Mouse (Mus musculus) thymus, adult 2 months (tissue): ENCODE results near the gene Isoc2a. TPM values are rescaled to one million over a fixed set of nuclear protein-coding genes. Genes with fewer than 3 reads are reported as not detected.
"Not testable (repeated sequence)": the region's sequence is repeated elsewhere in the genome, so short reads cannot be mapped to it uniquely, and the experiment has no call there.

Source experiments
- DNase-seq: peaks from one replicate; pipeline ENCODE4 v3.0.0; 2021
- H3K27ac ChIP-seq: fragments of 200-500 bp; 2 replicates; pipeline ENCODE4 v1.5.1; 2012; ENCODE audit warnings: low read length, control low read depth; ENCODE audit not compliant: control insufficient read depth, insufficient read depth
- H3K27me3 ChIP-seq: fragments of 200-500 bp; 2 replicates; pipeline ENCODE4 v1.6.1; 2012; ENCODE audit warnings: mild to moderate bottlenecking, low read length, moderate library complexity, mixed read lengths; ENCODE audit not compliant: control insufficient read depth, insufficient read depth
- H3K36me3 ChIP-seq: fragments of 200-500 bp; 2 replicates; pipeline ENCODE4 v1.6.1; 2012; ENCODE audit warnings: mild to moderate bottlenecking, low read length, moderate library complexity; ENCODE audit not compliant: control insufficient read depth, insufficient read depth
- H3K4me1 ChIP-seq: fragments of 200-500 bp; replicated peaks from 2 replicates; pipeline ENCODE4 v1.6.1; 2012; ENCODE audit warnings: low read length; ENCODE audit not compliant: control insufficient read depth, insufficient read depth
- H3K4me3 ChIP-seq: fragments of 200-500 bp; 2 replicates; pipeline ENCODE4 v1.5.1; 2012; ENCODE audit warnings: mild to moderate bottlenecking, low read length, control low read depth, moderate library complexity; ENCODE audit not compliant: control insufficient read depth, insufficient read depth
- CTCF ChIP-seq: fragments of 200-500 bp; IDR thresholded peaks from 2 replicates; pipeline ENCODE4 v1.5.1; 2012; ENCODE audit warnings: mild to moderate bottlenecking, control low read depth, low read length, moderate library complexity, borderline replicate concordance; ENCODE audit not compliant: control insufficient read depth, poor library complexity, insufficient read depth; ENCODE audit errors: extremely low read depth
- POLR2A ChIP-seq: fragments of 200-500 bp; IDR thresholded peaks from 2 replicates; pipeline ENCODE4 v1.6.1; 2012; ENCODE audit warnings: mild to moderate bottlenecking, low read length, control low read depth, moderate library complexity; ENCODE audit not compliant: control insufficient read depth, poor library complexity, insufficient read depth; ENCODE audit errors: extremely low read depth
- WGBS: fragments of 180-500 bp; shearing (Covaris S2); methylation state at CpG from one replicate; pipeline ENCODE4 v1.1.7; 2018; 5-methylcytosine and 5-hydroxymethylcytosine counted together
- polyA plus RNA-seq: library from polyadenylated mRNA; depleted of rRNA; stranded (reverse); fragments of >200 nt; gene quantifications from 2 replicates; pipeline ENCODE4 v1.2.3, GENCODE M21; 2012

Gene Isoc2a
- polyA plus RNA-seq, 1 experiment: 20.5 TPM

DNA sequence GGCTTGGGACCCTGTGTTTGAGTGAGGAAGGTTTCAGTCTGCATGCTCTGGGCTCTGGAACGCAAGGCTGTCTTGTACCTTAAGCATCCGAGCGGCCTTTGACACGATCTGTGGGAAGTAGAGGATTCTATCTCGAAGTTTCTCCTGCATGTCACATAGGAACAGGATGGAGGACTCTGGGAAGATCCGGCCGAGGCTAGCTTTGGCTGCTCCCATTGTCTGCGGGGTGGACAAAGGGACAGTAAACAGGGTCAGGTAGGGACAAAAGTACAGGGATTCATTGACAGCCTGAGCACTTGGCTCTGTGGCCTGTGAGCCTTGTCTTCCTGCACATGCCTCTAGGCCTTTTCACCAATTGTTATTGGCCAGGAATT is 25.7 kb upstream of the Isoc2a start:
- no peaks in the 10 kb centered on the region for H3K27me3 ChIP-seq
- no peak overlapping the region for H3K27ac ChIP-seq
- no peaks in the 10 kb centered on the region for H3K4me1 ChIP-seq
- no peaks in the 10 kb centered on the region for H3K36me3 ChIP-seq
- TF ChIP-seq POLR2A (no peak), CTCF (no peak)
- DNase-seq: no peak
- 92% methylated on average over 8 of the region's 8 CpGs for WGBS
- no peak overlapping the region for H3K4me3 ChIP-seq

DNA sequence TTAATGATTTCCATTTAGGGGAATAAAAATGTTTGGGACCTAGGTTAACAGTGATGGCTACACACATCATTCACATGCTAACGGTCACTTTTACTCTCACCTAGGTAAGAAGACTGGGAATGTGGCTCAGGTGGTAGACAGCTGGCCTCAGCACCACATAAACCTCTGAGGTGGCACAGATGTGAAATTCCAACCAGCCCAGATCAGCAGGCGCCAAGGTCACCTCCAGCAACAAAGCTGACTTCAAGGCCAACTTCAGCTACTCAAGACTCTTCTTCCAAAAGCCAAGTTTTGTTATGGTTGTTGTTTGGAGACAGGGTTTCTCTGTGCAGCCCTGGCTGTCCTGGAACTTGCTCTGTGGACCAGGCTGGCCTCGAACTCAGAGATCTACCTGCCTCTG is 23.3 kb upstream of the Isoc2a start:
- Histone ChIP-seq H3K27ac (no peak overlapping the region), H3K27me3 (no peaks in the 10 kb centered on the region), H3K4me1 (no peaks in the 10 kb centered on the region), H3K4me3 (no peak overlapping the region), H3K36me3 (no peaks in the 10 kb centered on the region)
- WGBS: 83% methylated on average over 3 of the region's 3 CpGs
- no peak for DNase-seq
- TF ChIP-seq POLR2A: no peak
- no peak for TF ChIP-seq CTCF

DNA sequence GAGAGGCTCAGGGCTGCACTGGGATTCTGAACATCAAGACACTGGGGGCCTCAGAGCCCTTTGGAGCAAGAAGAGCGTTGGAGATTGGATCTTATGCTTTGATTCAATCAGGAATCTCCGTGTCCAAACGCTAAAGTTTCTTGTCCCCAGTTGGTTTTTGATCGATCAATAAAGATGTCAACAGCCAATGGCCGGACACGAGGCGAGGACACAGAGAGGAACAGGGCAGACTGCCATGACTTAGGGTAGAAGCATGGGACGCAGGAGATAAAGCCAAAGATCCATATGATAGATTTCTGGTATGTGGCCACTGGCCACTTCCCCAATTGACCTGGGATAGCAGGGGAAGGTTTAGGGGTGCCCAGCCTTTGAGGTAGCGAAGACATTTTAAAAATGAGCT is 20.4 kb upstream of the Isoc2a start:
- TF ChIP-seq CTCF: no peak
- TF ChIP-seq POLR2A: no peak
- 90% methylated on average over 9 of the region's 9 CpGs for WGBS
- Histone ChIP-seq H3K27me3 (no peaks in the 10 kb centered on the region), H3K4me3 (no peak overlapping the region), H3K36me3 (no peaks in the 10 kb centered on the region), H3K27ac (no peak overlapping the region), H3K4me1 (no peaks in the 10 kb centered on the region)
- DNase-seq: no peak

DNA sequence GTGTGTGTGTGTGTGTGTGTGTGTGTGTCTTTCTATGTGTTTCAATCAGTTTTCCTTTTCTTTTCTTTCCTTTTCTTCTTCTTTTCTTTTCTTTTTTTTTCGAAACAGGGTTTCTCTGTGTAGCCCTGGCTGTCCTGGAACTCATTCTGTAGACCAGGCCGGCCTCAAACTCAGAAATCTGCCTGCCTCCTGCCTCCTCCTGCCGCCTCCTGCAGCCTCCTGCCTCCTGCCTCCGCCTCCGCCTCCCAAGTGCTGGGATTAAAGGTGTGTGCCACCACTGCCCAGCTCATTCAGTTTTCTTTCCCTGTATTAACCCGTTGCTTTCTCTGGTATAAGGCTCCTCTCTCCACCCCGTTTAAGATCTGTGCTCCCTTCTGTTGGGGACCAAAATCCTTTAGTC is 19.6 kb upstream of the Isoc2a start:
- DNase-seq: no peak
- no peaks in the 10 kb centered on the region for H3K4me1 ChIP-seq
- no peak overlapping the region for H3K4me3 ChIP-seq
- no peak overlapping the region for H3K27ac ChIP-seq
- no peaks in the 10 kb centered on the region for H3K27me3 ChIP-seq
- TF ChIP-seq CTCF (no peak), POLR2A (no peak)
- H3K36me3 ChIP-seq: no peaks in the 10 kb centered on the region
- 79% methylated on average over 7 of the region's 7 CpGs for WGBS

DNA sequence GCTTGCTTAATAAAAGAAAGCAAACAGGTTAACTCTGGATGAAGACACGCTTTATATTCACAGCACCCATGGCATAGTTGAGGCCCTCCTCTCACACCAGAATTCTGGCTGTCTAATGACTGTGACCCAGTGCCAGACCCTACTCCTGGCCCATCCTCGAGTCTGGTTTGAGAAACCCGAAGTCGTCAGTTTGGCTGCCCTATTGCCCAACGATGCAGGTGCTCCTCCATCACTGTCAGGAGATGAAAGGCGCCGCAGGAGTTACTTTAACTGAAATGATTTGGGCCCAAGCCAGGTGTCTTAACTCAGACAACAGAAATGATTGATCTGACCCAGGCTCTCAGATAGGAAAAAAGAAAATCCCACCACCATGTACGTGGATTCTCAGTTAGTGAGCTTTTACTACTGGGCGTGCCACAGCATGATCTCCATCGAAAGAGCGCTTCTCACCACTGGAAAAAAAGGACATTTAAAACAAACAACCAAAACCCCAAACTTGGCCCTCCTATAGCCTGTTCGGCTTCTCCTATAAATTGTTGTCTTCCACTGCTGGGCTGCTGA is 17.5 kb upstream of the Isoc2a start:
- H3K27me3 ChIP-seq: no peaks in the 10 kb centered on the region
- no peak for TF ChIP-seq POLR2A
- no peak for TF ChIP-seq CTCF
- WGBS: 92% methylated on average over 12 of the region's 12 CpGs

DNA sequence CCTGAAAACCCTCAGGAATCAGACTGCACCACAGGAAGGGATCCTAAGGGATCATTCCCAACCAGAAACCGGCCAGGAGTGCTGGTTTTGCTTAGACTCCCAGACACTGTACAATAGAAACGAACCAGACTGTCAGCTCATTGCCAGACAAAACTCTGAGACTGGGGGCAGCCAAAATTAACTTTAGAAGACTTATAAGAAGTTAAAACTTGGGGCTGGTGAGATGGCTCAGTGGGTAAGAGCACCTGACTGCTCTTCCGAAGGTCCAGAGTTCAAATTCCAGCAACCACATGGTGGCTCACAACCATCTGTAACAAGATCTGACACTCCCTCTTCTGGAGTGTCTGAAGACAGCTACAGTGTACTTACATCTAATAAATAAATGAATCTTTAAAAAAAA is 16.0 kb upstream of the Isoc2a start:
- 96% methylated on average over 3 of the region's 3 CpGs for WGBS
- not testable (repeated sequence) for H3K27me3 ChIP-seq, H3K36me3 ChIP-seq, H3K4me1 ChIP-seq, H3K27ac ChIP-seq, DNase-seq, H3K4me3 ChIP-seq

More for the DNA sequence above, 17.5 kb upstream of the Isoc2a start:
- no peaks in the 10 kb centered on the region for H3K36me3 ChIP-seq
- H3K4me1 ChIP-seq: no peaks in the 10 kb centered on the region
- H3K27ac ChIP-seq: no peak overlapping the region
- no peak overlapping the region for H3K4me3 ChIP-seq
- no peak for DNase-seq

DNA sequence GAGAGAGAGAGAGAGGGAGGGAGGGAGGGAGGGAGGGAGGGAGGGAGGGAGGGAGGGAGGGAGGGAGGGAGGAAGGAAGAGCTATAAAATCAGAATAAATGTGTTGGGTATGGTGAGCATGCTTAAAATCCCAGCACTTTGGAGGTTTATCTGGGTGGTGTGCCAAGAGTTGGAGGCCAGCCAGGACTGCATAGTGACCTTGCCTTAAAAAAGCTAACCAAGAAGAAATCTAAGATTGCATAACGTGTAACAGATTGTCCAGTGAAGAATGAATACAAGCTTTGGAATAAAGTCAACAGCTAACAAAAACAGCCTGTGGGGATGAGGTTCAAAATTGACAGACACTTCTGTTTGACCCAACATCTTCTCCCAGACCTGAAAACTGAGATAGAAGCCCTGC is 13.9 kb upstream of the Isoc2a start:
- Histone ChIP-seq H3K27me3 (no peaks in the 10 kb centered on the region), H3K4me3 (no peak overlapping the region), H3K27ac (no peak overlapping the region), H3K36me3 (no peaks in the 10 kb centered on the region), H3K4me1 (peaks cover 12% of the 10 kb centered on the region)
- no peak for DNase-seq
- TF ChIP-seq CTCF (no peak), POLR2A (no peak)
- 72% methylated on average over 1 of the region's 1 CpGs for WGBS
